Mouse (Mus musculus): Measurements from ENCODE around the gene 1700102P08Rik. TPM values are rescaled to one million over a fixed set of nuclear protein-coding genes. Genes with fewer than 3 reads are reported as not detected.

1700102P08Rik gene
- 1 to 10 TPM; 2.8 to 3.7 TPM for total RNA-seq (2023)

DNA sequence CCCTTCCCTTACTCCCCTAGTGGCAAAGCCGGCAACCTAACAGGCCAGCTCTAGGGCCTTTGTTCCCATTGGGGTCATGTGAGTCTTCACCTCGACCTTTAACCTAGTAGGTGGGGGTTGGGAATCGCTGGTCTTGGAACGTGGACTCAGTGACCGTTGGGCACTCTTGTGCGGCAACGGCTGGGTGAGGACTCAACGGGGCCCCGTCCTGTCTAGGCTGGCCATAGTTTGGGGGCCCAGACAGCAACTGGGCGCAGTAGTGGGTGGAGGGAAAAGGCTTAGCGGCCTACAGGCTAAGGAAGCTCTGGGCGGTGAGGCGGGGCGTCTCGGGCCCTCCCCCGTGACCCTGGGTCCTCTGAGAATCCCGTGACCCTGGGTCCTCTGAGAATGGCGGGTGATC, at the start of gene 1700102P08Rik:
Gene 1700102P08Rik, plus strand, starts transcription at position 130 of the 400 bp plus-strand sequence.

DNA sequence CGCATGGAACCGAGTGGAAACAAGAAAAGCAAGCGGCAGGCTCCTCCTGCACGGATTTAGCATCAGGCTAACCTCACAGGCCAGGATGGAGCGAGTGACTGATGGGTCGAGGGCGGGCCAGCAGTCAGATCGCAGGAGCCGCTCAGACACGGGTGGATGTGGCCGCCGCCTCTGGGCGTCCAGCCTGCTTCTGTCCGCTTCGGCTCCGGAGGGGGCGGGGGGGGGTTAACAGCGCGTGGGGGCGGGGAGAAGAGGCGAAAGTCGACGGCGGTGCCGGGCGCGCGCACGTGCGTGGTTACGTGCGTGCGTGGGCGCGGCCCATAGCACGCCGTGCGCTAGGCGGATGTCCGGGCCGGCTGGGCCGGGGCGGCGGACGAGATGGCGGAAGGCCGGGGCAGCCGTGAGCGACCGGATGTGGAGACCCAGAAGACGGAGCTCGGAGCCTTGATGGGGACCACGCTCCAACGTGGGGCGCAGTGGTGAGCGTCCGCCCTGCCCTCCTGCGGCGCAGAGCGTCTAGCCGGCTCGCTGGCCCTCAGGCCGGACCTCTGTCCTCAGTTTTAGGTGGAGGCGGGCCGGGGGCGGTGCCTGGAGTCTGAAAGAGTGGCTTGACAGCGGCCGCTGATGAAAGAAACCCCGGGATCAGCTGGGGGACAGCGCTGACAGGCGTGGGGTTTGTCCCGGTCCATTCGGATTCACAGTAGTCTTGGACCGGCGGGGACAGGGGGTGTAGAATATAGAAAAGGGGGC, 44.9 kb upstream of the 1700102P08Rik start, which contains the start of gene Usp4:
Gene Usp4, plus strand, starts transcription at position 314 of the 750 bp plus-strand sequence.

DNA sequence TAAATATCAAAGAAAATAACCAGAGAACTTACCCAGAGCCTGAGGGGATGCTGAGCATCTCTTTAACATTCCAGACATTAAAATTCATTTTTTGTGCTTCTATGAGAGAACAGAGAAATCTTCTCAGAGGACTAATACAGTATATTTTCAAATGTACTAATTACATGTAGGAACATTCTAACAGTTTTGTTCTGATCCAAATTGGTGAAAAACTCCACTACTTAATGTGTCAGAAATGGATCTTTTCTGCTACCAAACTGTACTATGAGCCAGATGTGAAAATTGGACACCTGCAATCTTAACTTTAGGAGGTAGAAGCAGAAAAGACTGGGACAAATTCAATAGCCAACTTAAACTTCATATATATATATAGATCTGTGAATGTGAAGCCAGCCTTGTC, 35.8 kb downstream of the 1700102P08Rik start, which contains the start of gene Ccdc36:
Gene Ccdc36, minus strand, starts transcription at position 101 of the 400 bp plus-strand sequence.

DNA sequence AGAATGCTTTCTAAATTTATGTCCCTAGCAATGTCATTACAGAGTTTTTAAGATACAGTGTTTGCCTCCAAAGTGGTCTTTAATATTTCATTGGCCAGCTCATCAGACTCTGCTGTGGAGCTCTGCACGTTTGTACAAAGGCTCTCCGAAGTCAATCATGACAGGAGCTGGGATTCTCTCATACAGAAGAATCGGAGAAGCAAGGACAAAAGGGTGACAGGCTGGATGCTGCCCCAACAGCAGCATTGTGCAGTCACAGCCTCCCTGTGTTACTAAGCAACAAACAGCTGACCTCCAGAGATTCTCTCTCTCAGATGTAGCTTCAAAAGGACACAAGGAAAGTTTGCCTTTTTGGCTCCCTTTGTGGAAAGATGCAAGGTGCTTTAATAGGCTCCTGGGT, 43.6 kb downstream of the 1700102P08Rik start, which contains the start of gene BC048562:
Gene BC048562, plus strand, starts transcription at position 301 of the 400 bp plus-strand sequence.

Other genes with a start within 250 kb of the 1700102P08Rik start
- under 1 TPM; 0.21 to 0.37 TPM for gene Bsn, start 202.4 kb upstream of the 1700102P08Rik start, total RNA-seq (2023)
- 10 to 100 TPM; 14.6 to 16.6 TPM for gene Dag1, start 128.8 kb upstream of the 1700102P08Rik start, total RNA-seq (2023)
- gene Nicn1, start 102.4 kb upstream of the 1700102P08Rik start, total RNA-seq (2023) = 1 to 10 TPM; 2.2 to 2.9 TPM
- 1 to 10 TPM; 1.0 TPM for gene Amt, start 96.0 kb upstream of the 1700102P08Rik start, total RNA-seq (2023)
- gene Rhoa, start 86.7 kb upstream of the 1700102P08Rik start, total RNA-seq (2023) = 100 to 1,000 TPM; 645 to 652 TPM
- gene Tcta, start 86.6 kb upstream of the 1700102P08Rik start, total RNA-seq (2023) = 10 to 100 TPM; 13.5 to 16.4 TPM
- 1,000 to 10,000 TPM; 2,015 to 2,084 TPM for gene Gpx1, start 53.9 kb upstream of the 1700102P08Rik start, total RNA-seq (2023)
- gene Usp4, start 45.0 kb upstream of the 1700102P08Rik start, total RNA-seq (2023) = 100 to 1,000 TPM; 145 to 165 TPM
- gene Ccdc36, start 35.7 kb downstream of the 1700102P08Rik start, total RNA-seq (2023) = not detected
- not detected for gene BC048562, start 43.7 kb downstream of the 1700102P08Rik start, total RNA-seq (2023)
- 10 to 100 TPM; 16.6 to 24.8 TPM for gene Ccdc71, start 67.7 kb downstream of the 1700102P08Rik start, total RNA-seq (2023)
- gene Klhdc8b, start 68.8 kb downstream of the 1700102P08Rik start, total RNA-seq (2023) = 1 to 10 TPM; 1.7 to 1.8 TPM
- gene Lamb2, start 86.9 kb downstream of the 1700102P08Rik start, total RNA-seq (2023) = under 1 TPM; 0.36 to 1.00 TPM
- gene Usp19, start 97.8 kb downstream of the 1700102P08Rik start, total RNA-seq (2023) = 100 to 1,000 TPM; 176 to 197 TPM
- gene Qars, start 114.9 kb downstream of the 1700102P08Rik start, total RNA-seq (2023) = 100 to 1,000 TPM; 145 to 176 TPM
- 100 to 1,000 TPM; 142 to 149 TPM for gene Qrich1, start 124.0 kb downstream of the 1700102P08Rik start, total RNA-seq (2023)
- 10 to 100 TPM; 93.4 to 98.0 TPM for gene Impdh2, start 167.5 kb downstream of the 1700102P08Rik start, total RNA-seq (2023)
- gene Ndufaf3, start 174.6 kb downstream of the 1700102P08Rik start, total RNA-seq (2023) = 10 to 100 TPM; 26.0 to 30.1 TPM
- 10 to 100 TPM; 33.7 to 38.3 TPM for gene Dalrd3, start 177.1 kb downstream of the 1700102P08Rik start, total RNA-seq (2023)
- gene Wdr6, start 185.9 kb downstream of the 1700102P08Rik start, total RNA-seq (2023) = 1 to 10 TPM; 3.8 to 4.3 TPM
- gene P4htm, start 204.9 kb downstream of the 1700102P08Rik start, total RNA-seq (2023) = under 1 TPM in 1 of 2 experiments, not detected in 1; 0.67 TPM

Measured in monocyte, adult 59 days (primary cell).